Mouse (Mus musculus) intestine, embryonic 16.5 days (tissue): Measurements from ENCODE around the gene Gm20388. TPM values are rescaled to one million over a fixed set of nuclear protein-coding genes. Genes with fewer than 3 reads are reported as not detected.

ENCODE experiments used
- ATAC-seq: fragments of 200-750 bp; cut with Nextera tagmentation; 2 replicates; pipeline ENCODE4 v1.8.0; 2017; ENCODE audit warnings: moderate TSS enrichment, moderate library complexity
- H3K27ac ChIP-seq: fragments of 300-500 bp; sonication (generic); 2 replicates; pipeline ENCODE4 v1.5.1; 2014; ENCODE audit warnings: mild to moderate bottlenecking, low read length
- H3K27me3 ChIP-seq: fragments of 300-500 bp; sonication (generic); replicated peaks from 2 replicates; pipeline ENCODE4 v1.6.1; 2014; ENCODE audit warnings: low read length, control low read depth, mixed read lengths; ENCODE audit not compliant: control insufficient read depth, insufficient read depth
- H3K36me3 ChIP-seq: fragments of 300-500 bp; sonication (generic); 2 replicates; pipeline ENCODE4 v1.6.1; 2014; ENCODE audit warnings: low read length, control low read depth; ENCODE audit not compliant: control insufficient read depth, insufficient read depth
- H3K4me1 ChIP-seq: fragments of 300-500 bp; sonication (generic); 2 replicates; pipeline ENCODE4 v1.6.1; 2014; ENCODE audit warnings: low read length, control low read depth, mixed read lengths; ENCODE audit not compliant: control insufficient read depth, insufficient read depth
- H3K4me2 ChIP-seq: fragments of 300-500 bp; sonication (generic); 2 replicates; pipeline ENCODE4 v1.6.1; 2014; ENCODE audit warnings: low read depth, low read length, control low read depth
- H3K4me3 ChIP-seq: fragments of 300-500 bp; sonication (generic); 2 replicates; pipeline ENCODE4 v1.5.1; 2014; ENCODE audit warnings: mild to moderate bottlenecking, low read length
- H3K9ac ChIP-seq: fragments of 300-500 bp; sonication (generic); 2 replicates; pipeline ENCODE4 v1.6.1; 2014; ENCODE audit warnings: low read depth, low read length
- H3K9me3 ChIP-seq: fragments of 300-500 bp; sonication (generic); 2 replicates; pipeline ENCODE4 v1.6.1; 2016; ENCODE audit warnings: low read length, control low read depth; ENCODE audit not compliant: control insufficient read depth
- WGBS: fragments of 180-500 bp; shearing (Covaris S2); extraction: QIAGEN DNeasy Blood & Tissue Kit; methylation state at CpG from one replicate; pipeline ENCODE4 v1.1.7; 2014; 5-methylcytosine and 5-hydroxymethylcytosine counted together
- polyA plus RNA-seq: library from polyadenylated mRNA; unstranded; fragments of >200 nt; fragmentation: Nextera tagmentation; extraction: Ambion mirVana; gene quantifications from 2 replicates; pipeline ENCODE4 v1.2.1, GENCODE M21; 2015

Gene Gm20388
- polyA plus RNA-seq, 1 experiment from 2014 or later: 5.8 TPM

GRCm38 (mm10) chr8:121885433-121885832 is 1974.8 kb downstream of the Gm20388 start:
- Histone ChIP-seq H3K27ac (no peak overlapping the region), H3K4me3 (no peak overlapping the region), H3K4me1 (no peaks in the 10 kb centered on the region), H3K27me3 (no peaks in the 10 kb centered on the region), H3K36me3 (peaks cover 13% of the 10 kb centered on the region), H3K4me2 (no peak overlapping the region), H3K9me3 (no peaks in the 10 kb centered on the region), H3K9ac (no peak overlapping the region)
- WGBS: 89% methylated on average over 6 of the region's 6 CpGs
- no peak for ATAC-seq

- H3K4me1 ChIP-seq: no peaks in the 10 kb centered on the region
- H3K4me2 ChIP-seq: no peak overlapping the region
- H3K36me3 ChIP-seq: peaks cover 13% of the 10 kb centered on the region
- H3K27ac ChIP-seq: no peak overlapping the region
- WGBS: 68% methylated on average over 1 of the region's 1 CpGs
- no peaks in the 10 kb centered on the region for H3K27me3 ChIP-seq
- no peak overlapping the region for H3K9ac ChIP-seq
- no peak for ATAC-seq
- H3K9me3 ChIP-seq: no peaks in the 10 kb centered on the region
- H3K4me3 ChIP-seq: no peak overlapping the region
Measured at GRCm38 (mm10) chr8:121887547-121887946, 1976.9 kb downstream of the Gm20388 start.

GRCm38 (mm10) chr8:121889317-121889716 is 1978.7 kb downstream of the Gm20388 start:
- Histone ChIP-seq H3K27ac (no peak overlapping the region), H3K9me3 (no peaks in the 10 kb centered on the region), H3K4me3 (no peak overlapping the region), H3K27me3 (no peaks in the 10 kb centered on the region), H3K4me1 (no peaks in the 10 kb centered on the region), H3K4me2 (no peak overlapping the region), H3K9ac (no peak overlapping the region), H3K36me3 (peaks cover 11% of the 10 kb centered on the region)
- ATAC-seq: no peak
- 76% methylated on average over 1 of the region's 1 CpGs for WGBS

GRCm38 (mm10) chr8:121889810-121890785 is 1979.5 kb downstream of the Gm20388 start:
- H3K4me1 ChIP-seq: no peaks in the 10 kb centered on the region
- no peaks in the 10 kb centered on the region for H3K9me3 ChIP-seq
- ATAC-seq: no peak
- no peak overlapping the region for H3K4me3 ChIP-seq
- WGBS: 76% methylated on average over 15 of the region's 15 CpGs
- no peaks in the 10 kb centered on the region for H3K27me3 ChIP-seq
- H3K4me2 ChIP-seq: no peak overlapping the region
- H3K9ac ChIP-seq: no peak overlapping the region
- H3K36me3 ChIP-seq: peaks cover 7% of the 10 kb centered on the region
- H3K27ac ChIP-seq: no peak overlapping the region

GRCm38 (mm10) chr8:121892875-121893274 is 1982.2 kb downstream of the Gm20388 start:
- no peak overlapping the region for H3K4me3 ChIP-seq
- H3K9me3 ChIP-seq: no peaks in the 10 kb centered on the region
- H3K4me1 ChIP-seq: peaks cover 20% of the 10 kb centered on the region
- ATAC-seq: no peak
- no peaks in the 10 kb centered on the region for H3K36me3 ChIP-seq
- WGBS: 84% methylated on average over 5 of the region's 5 CpGs
- H3K4me2 ChIP-seq: no peak overlapping the region
- H3K9ac ChIP-seq: no peak overlapping the region
- H3K27ac ChIP-seq: no peak overlapping the region
- H3K27me3 ChIP-seq: no peaks in the 10 kb centered on the region

- H3K4me1 ChIP-seq: peaks cover 37% of the 10 kb centered on the region
- 71% methylated on average over 7 of the region's 7 CpGs for WGBS
- H3K4me2 ChIP-seq: 0 out of 2 replicates have a peak overlapping the region, but pooled peaks have one; percentile 1
- ATAC-seq: no peak
- no peaks in the 10 kb centered on the region for H3K27me3 ChIP-seq
- H3K9me3 ChIP-seq: no peaks in the 10 kb centered on the region
- no peaks in the 10 kb centered on the region for H3K36me3 ChIP-seq
- H3K4me3 ChIP-seq: no peak overlapping the region
- 0 out of 2 replicates have a peak overlapping the region, but pooled peaks have one; percentile 9 for H3K9ac ChIP-seq
- H3K27ac ChIP-seq: no peak overlapping the region
Measured at GRCm38 (mm10) chr8:121895910-121896309, 1985.3 kb downstream of the Gm20388 start.

- Histone ChIP-seq H3K27ac (peak overlapping the region; percentile 99), H3K4me2 (0 out of 2 replicates have a peak overlapping the region, but pooled peaks have one; percentile 1), H3K9me3 (no peaks in the 10 kb centered on the region), H3K36me3 (no peaks in the 10 kb centered on the region), H3K4me3 (no peak overlapping the region), H3K9ac (peak overlapping the region; percentile 38; the same call in 1 of the 2 replicates), H3K4me1 (peaks cover 37% of the 10 kb centered on the region), H3K27me3 (no peaks in the 10 kb centered on the region)
- ATAC-seq: no peak
- 36% methylated on average over 12 of the region's 12 CpGs for WGBS
Measured at GRCm38 (mm10) chr8:121896476-121897145, 1986.0 kb downstream of the Gm20388 start.

- 65% methylated on average over 9 of the region's 9 CpGs for WGBS
- H3K9ac ChIP-seq: peak overlapping the region; percentile 38; the same call in 1 of the 2 replicates
- H3K4me2 ChIP-seq: peak overlapping the region; percentile 53
- peak overlapping the region; percentile 99 for H3K27ac ChIP-seq
- H3K4me1 ChIP-seq: peaks cover 41% of the 10 kb centered on the region
- no peaks in the 10 kb centered on the region for H3K9me3 ChIP-seq
- H3K4me3 ChIP-seq: no peak overlapping the region; the same call in 1 of the 2 replicates
- no peaks in the 10 kb centered on the region for H3K36me3 ChIP-seq
- no peak for ATAC-seq
- H3K27me3 ChIP-seq: no peaks in the 10 kb centered on the region
Measured at GRCm38 (mm10) chr8:121897205-121897604, 1986.6 kb downstream of the Gm20388 start.

GRCm38 (mm10) chr8:121897871-121898381 is 1987.3 kb downstream of the Gm20388 start:
- WGBS: 8% methylated on average over 7 of the region's 7 CpGs
- Histone ChIP-seq H3K4me1 (peaks cover 41% of the 10 kb centered on the region), H3K27me3 (no peaks in the 10 kb centered on the region), H3K36me3 (no peaks in the 10 kb centered on the region), H3K9ac (peak overlapping the region; percentile 38), H3K4me2 (peak overlapping the region; percentile 53), H3K4me3 (peak overlapping the region; percentile 33), H3K9me3 (no peaks in the 10 kb centered on the region), H3K27ac (peak overlapping the region; percentile 99)
- peak; percentile 71 for ATAC-seq
